9 mouse cellular contexts compared by ENCODE assay signal in genomic region chr2:148902286-148902685, GRCm38 (mm10). TPM values are rescaled to one million over a fixed set of nuclear protein-coding genes. Genes with fewer than 3 reads are reported as not detected.
DNase-seq lines count a peak whose midpoint lies in the region; ATAC-seq and TF ChIP-seq lines count a peak whose summit lies in the region.
"Had no signal": no experiment of that assay in that cellular context is flagged by ENCODE, and none has a peak within 500 bp of the region (broad histone marks: within the 10 kb centered on the region; RNA-seq: fewer than 3 reads in every experiment).

No protein-coding gene starts in this region.

- ATAC-seq in heart, embryonic 14.5 days (ENCODE audit: insufficient number of reproducible peaks, insufficient read depth, low FRiP score, low read depth) = peak; percentile 68
- ATAC-seq in kidney, postnatal 0 days (replicated peaks; ENCODE audit: low FRiP score, low read depth) = peak; percentile 84
- peak; percentile 74 for ATAC-seq in liver, embryonic 12.5 days

- DNase-seq in CD4-positive, CD25-positive, alpha-beta regulatory T cell, adult 2 months (ENCODE audit: low read depth, low spot score) = peak; percentile 68
- DNase-seq in brain, adult 2 months (ENCODE audit: low read depth, low spot score) = peak; percentile 58
- DNase-seq in forebrain, embryonic 10.5 days (ENCODE audit: extremely low spot score, low spot score) = peak; percentile 72
- DNase-seq in kidney, postnatal 0 days (ENCODE audit: low spot score) = peak; percentile 55
- DNase-seq in naive thymus-derived CD4-positive, alpha-beta T cell, adult 2 months (ENCODE audit: low read depth) = peak; percentile 53
- peak; percentile 27 to 74 for DNase-seq in spleen, postnatal 4 days (ENCODE audit: low spot score in 2 of 2)

- no peak overlapping the region for H3K9ac ChIP-seq in heart, embryonic 14.5 days (ENCODE audit: low read length)
- no peak overlapping the region for H3K9ac ChIP-seq in kidney, postnatal 0 days (ENCODE audit: low read depth, low read length)
- H3K9ac ChIP-seq in liver, embryonic 12.5 days = no peak overlapping the region
- H3K9ac ChIP-seq: embryonic facial prominence, embryonic 13.5 days had no signal

- H3K9me3 ChIP-seq in forebrain, embryonic 10.5 days = no peaks in the 10 kb centered on the region
- H3K9me3 ChIP-seq in heart, embryonic 14.5 days (ENCODE audit: control insufficient read depth, low read length) = no peaks in the 10 kb centered on the region
- H3K9me3 ChIP-seq in kidney, postnatal 0 days (replicated peaks; ENCODE audit: low read length) = no peaks in the 10 kb centered on the region
- H3K9me3 ChIP-seq in liver, embryonic 12.5 days (replicated peaks) = no peaks in the 10 kb centered on the region
- H3K9me3 ChIP-seq: embryonic facial prominence, embryonic 13.5 days had no signal

- peak; percentile 95 for TF ChIP-seq CTCF in kidney, postnatal 0 days (IDR thresholded peaks at IDR 0.05; ENCODE audit: low read depth)

- peak overlapping the region; percentile 48 for H3K4me2 ChIP-seq in heart, embryonic 14.5 days (ENCODE audit: low read length)
- H3K4me2 ChIP-seq in kidney, postnatal 0 days (ENCODE audit: low read length) = peak overlapping the region; percentile 37
- no peak overlapping the region for H3K4me2 ChIP-seq in liver, embryonic 12.5 days
- H3K4me2 ChIP-seq: embryonic facial prominence, embryonic 13.5 days had no signal

- H3K27ac ChIP-seq in forebrain, embryonic 10.5 days = peak overlapping the region; percentile 52; the same call in 1 of the 2 replicates
- H3K27ac ChIP-seq in heart, embryonic 14.5 days (replicated peaks in 1 of 2; ENCODE audit: control insufficient read depth in 1 of 2, insufficient read depth in 1 of 2, low read depth in 2 of 2, low read length in 2 of 2) = no peak overlapping the region
- no peak overlapping the region for H3K27ac ChIP-seq in kidney, postnatal 0 days
- no peak overlapping the region for H3K27ac ChIP-seq in liver, embryonic 12.5 days
- H3K27ac ChIP-seq: embryonic facial prominence, embryonic 13.5 days had no signal

- no peaks in the 10 kb centered on the region for H3K36me3 ChIP-seq in forebrain, embryonic 10.5 days (replicated peaks)
- H3K36me3 ChIP-seq in heart, embryonic 14.5 days (ENCODE audit: control insufficient read depth, insufficient read depth, low read length) = no peaks in the 10 kb centered on the region
- H3K36me3 ChIP-seq in kidney, postnatal 0 days (ENCODE audit: insufficient read depth, low read length) = no peaks in the 10 kb centered on the region
- H3K36me3 ChIP-seq in liver, embryonic 12.5 days = no peaks in the 10 kb centered on the region
- H3K36me3 ChIP-seq: embryonic facial prominence, embryonic 13.5 days had no signal

- H3K27me3 ChIP-seq in forebrain, embryonic 10.5 days (ENCODE audit: poor library complexity, severe bottlenecking) = no peaks in the 10 kb centered on the region
- H3K27me3 ChIP-seq in heart, embryonic 14.5 days (ENCODE audit: control insufficient read depth, insufficient read depth, low read length) = no peaks in the 10 kb centered on the region
- H3K27me3 ChIP-seq in kidney, postnatal 0 days (ENCODE audit: insufficient read depth, low read length) = no peaks in the 10 kb centered on the region
- no peaks in the 10 kb centered on the region for H3K27me3 ChIP-seq in liver, embryonic 12.5 days (replicated peaks)
- H3K27me3 ChIP-seq: embryonic facial prominence, embryonic 13.5 days had no signal

- no peaks in the 10 kb centered on the region for H3K4me1 ChIP-seq in forebrain, embryonic 10.5 days
- no peaks in the 10 kb centered on the region for H3K4me1 ChIP-seq in heart, embryonic 14.5 days (ENCODE audit: control insufficient read depth in 2 of 2, insufficient read depth in 2 of 2, low read length in 2 of 2)
- H3K4me1 ChIP-seq in kidney, postnatal 0 days (replicated peaks; ENCODE audit: insufficient read depth, low read length) = no peaks in the 10 kb centered on the region
- H3K4me1 ChIP-seq in liver, embryonic 12.5 days = no peaks in the 10 kb centered on the region
- H3K4me1 ChIP-seq: embryonic facial prominence, embryonic 13.5 days had no signal

- 10% methylated on average over 5 of the region's 5 CpGs for WGBS in forebrain, embryonic 10.5 days
- WGBS in heart, embryonic 14.5 days = 2% methylated on average over 5 of the region's 5 CpGs
- WGBS in kidney, postnatal 0 days = 9% methylated on average over 5 of the region's 5 CpGs
- 4% methylated on average over 5 of the region's 5 CpGs for WGBS in liver, embryonic 12.5 days (ENCODE audit: insufficient replicate concordance)

- no peak overlapping the region for H3K4me3 ChIP-seq in forebrain, embryonic 10.5 days
- peak overlapping the region in 1 of 2 experiments; percentile 24; a peak in 1 of 4 replicates for H3K4me3 ChIP-seq in heart, embryonic 14.5 days (ENCODE audit: control insufficient read depth in 1 of 2, insufficient read depth in 1 of 2, low read depth in 1 of 2, low read length in 2 of 2)
- no peak overlapping the region for H3K4me3 ChIP-seq in kidney, postnatal 0 days (replicated peaks; ENCODE audit: low read depth, low read length)
- H3K4me3 ChIP-seq in liver, embryonic 12.5 days = no peak overlapping the region
- H3K4me3 ChIP-seq: embryonic facial prominence, embryonic 13.5 days had no signal

RNA-seq across cellular contexts. Expression of gene Cst3, which starts 26.8 kb away (rescaled TPM):
- 287 and 297 TPM in 2 replicates for polyA plus RNA-seq in forebrain, embryonic 10.5 days (2016; fragmentation: Nextera tagmentation; extraction: Ambion mirVana)
- 901 and 992 TPM in 2 replicates for polyA plus RNA-seq in heart, embryonic 14.5 days (2014; fragmentation: Nextera tagmentation; extraction: Ambion mirVana)
- polyA plus RNA-seq in kidney, postnatal 0 days (2015; fragmentation: Nextera tagmentation; extraction: Ambion mirVana) = 545 and 617 TPM in 2 replicates
- polyA plus RNA-seq in liver, embryonic 12.5 days (2016; fragmentation: Nextera tagmentation; extraction: Ambion mirVana) = 140 and 142 TPM in 2 replicates

RNA-seq across cellular contexts. Expression of gene 9230104L09Rik, which starts 37.4 kb away (rescaled TPM):
- polyA plus RNA-seq in forebrain, embryonic 10.5 days (2016; fragmentation: Nextera tagmentation; extraction: Ambion mirVana) = not detected in 2 replicates
- 0.32 TPM in 1 of 2 replicates, not detected in the other for polyA plus RNA-seq in heart, embryonic 14.5 days (2014; fragmentation: Nextera tagmentation; extraction: Ambion mirVana)
- polyA plus RNA-seq in kidney, postnatal 0 days (2015; fragmentation: Nextera tagmentation; extraction: Ambion mirVana) = not detected in 2 replicates
- not detected in 2 replicates for polyA plus RNA-seq in liver, embryonic 12.5 days (2016; fragmentation: Nextera tagmentation; extraction: Ambion mirVana)
- polyA plus RNA-seq: embryonic facial prominence, embryonic 13.5 days had no signal
